Mouse (Mus musculus) forebrain, embryonic 13.5 days (tissue): Measurements from ENCODE around the gene Mroh2a. TPM values are rescaled to one million over a fixed set of nuclear protein-coding genes. Genes with fewer than 3 reads are reported as not detected.

Experiments
- ATAC-seq: fragments of 200-750 bp; cut with Nextera tagmentation; 2 replicates; pipeline ENCODE4 v1.8.0; 2017
- H3K27ac ChIP-seq: fragments of 300-500 bp; sonication (generic); 2 replicates; pipeline ENCODE4 v1.5.1; 2015; ENCODE audit warnings: inconsistent platforms, mild to moderate bottlenecking, moderate library complexity
- H3K27me3 ChIP-seq: fragments of 300-500 bp; sonication (generic); 2 replicates; pipeline ENCODE4 v1.6.1; 2015; ENCODE audit warnings: mild to moderate bottlenecking, inconsistent platforms
- H3K36me3 ChIP-seq: fragments of 300-500 bp; sonication (generic); 2 replicates; pipeline ENCODE4 v1.6.1; 2015; ENCODE audit warnings: mild to moderate bottlenecking, inconsistent platforms; ENCODE audit not compliant: poor library complexity, severe bottlenecking
- H3K4me1 ChIP-seq: fragments of 300-500 bp; sonication (generic); 2 replicates; pipeline ENCODE4 v1.6.1; 2015; ENCODE audit warnings: inconsistent platforms
- H3K4me2 ChIP-seq: fragments of 300-500 bp; sonication (generic); 2 replicates; pipeline ENCODE4 v1.6.1; 2015; ENCODE audit warnings: inconsistent platforms, mild to moderate bottlenecking, moderate library complexity
- H3K4me3 ChIP-seq: fragments of 300-500 bp; sonication (generic); 2 replicates; pipeline ENCODE4 v1.5.1; 2015; ENCODE audit warnings: mild to moderate bottlenecking, inconsistent platforms
- H3K9ac ChIP-seq: fragments of 300-500 bp; sonication (generic); 2 replicates; pipeline ENCODE4 v1.6.1; 2015; ENCODE audit warnings: mild to moderate bottlenecking, inconsistent platforms
- H3K9me3 ChIP-seq: fragments of 300-500 bp; sonication (generic); replicated peaks from 2 replicates; pipeline ENCODE4 v1.6.1; 2016; ENCODE audit warnings: inconsistent platforms
- WGBS: fragments of 180-500 bp; shearing (Covaris S2); methylation state at CpG from one replicate; pipeline ENCODE4 v1.1.7; 2015; 5-methylcytosine and 5-hydroxymethylcytosine counted together
- polyA plus RNA-seq: library from polyadenylated mRNA; unstranded; fragments of >200 nt; fragmentation: Nextera tagmentation; extraction: Ambion mirVana; gene quantifications from 2 replicates; pipeline ENCODE4 v1.2.1, GENCODE M21; 2015

Mroh2a gene
- polyA plus RNA-seq, 1 experiment from 2014 or later, result 1.7 TPM

DNA sequence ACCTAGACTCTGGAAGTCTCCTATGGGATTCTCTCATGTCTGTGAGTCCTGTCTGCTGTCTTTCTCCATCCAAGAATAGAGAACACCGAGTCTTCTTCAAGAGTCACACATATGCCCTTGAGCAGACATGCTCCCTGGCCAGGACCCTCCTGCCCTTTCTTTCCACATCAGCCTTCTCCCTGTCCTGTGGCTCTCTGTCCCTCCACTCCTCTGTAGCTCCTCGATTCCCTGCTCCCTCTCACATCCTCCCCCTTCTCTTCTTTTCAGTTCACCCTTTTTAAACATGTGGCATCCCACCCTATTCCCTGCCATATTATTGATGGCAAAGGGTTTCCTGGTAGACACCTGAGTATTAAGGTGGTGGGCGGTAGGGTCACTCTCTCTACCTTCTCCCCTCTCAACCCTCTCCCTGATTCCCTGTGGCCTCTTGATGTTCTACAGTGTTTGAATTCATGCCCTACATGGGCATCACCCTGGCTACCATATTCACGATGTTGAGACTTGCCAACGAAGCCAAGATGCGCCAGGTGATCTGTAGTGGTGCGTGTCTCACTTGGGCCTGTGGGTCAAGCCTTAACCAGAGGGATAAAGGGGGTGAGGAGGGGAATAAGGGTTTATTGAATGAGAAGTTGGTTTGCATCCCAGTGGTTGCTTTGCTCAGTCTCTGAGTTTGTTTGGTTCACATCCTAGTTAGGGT lies 5.2 kb downstream of the Mroh2a start:
- Histone ChIP-seq H3K4me1 (no peaks in the 10 kb centered on the region), H3K9me3 (peaks cover 97% of the 10 kb centered on the region)
- 70% methylated on average over 7 of the region's 7 CpGs for WGBS

DNA sequence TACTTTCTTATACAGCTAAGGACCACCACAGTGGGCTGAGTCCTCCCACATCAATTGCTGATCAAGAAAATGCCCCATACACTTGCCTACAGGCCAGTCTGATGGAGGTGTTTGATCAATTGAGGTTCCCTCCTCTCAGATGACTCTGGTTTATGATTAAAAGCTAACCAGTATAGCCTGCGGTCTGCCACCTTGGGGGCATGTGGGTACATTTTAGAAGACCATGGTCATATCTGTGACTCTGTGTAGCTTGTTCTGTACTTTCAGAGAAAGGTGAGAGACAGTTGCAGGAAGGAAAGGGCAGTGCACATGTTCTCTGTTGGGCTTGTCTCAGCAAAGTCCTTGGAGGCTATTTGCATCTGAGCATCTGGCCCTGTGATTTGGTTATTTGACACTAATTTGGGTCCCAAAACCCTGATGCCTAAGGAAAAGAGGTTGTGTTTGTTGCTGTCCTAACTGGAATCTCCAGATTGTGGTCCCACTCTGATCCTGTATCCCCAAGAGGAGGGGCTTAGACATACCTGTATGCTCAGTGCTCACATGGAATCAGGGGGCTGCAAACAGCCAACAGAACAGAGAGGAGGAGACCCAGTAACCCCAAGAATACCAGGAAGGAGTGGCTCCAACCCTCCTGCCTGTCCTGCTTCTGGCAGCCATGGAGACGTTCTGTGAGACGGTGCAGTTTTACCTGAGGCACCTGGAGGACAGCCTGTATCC lies 6.0 kb downstream of the Mroh2a start:
- H3K4me1 ChIP-seq, result no peaks in the 10 kb centered on the region
- H3K27ac ChIP-seq, result no peak overlapping the region
- H3K4me3 ChIP-seq, result no peak overlapping the region
- no peaks in the 10 kb centered on the region for H3K27me3 ChIP-seq
- H3K9ac ChIP-seq, result no peak overlapping the region
- no peak for ATAC-seq
- WGBS, result 54% methylated on average over 3 of the region's 3 CpGs
- H3K9me3 ChIP-seq, result peaks cover 97% of the 10 kb centered on the region
- no peaks in the 10 kb centered on the region for H3K36me3 ChIP-seq
- no peak overlapping the region for H3K4me2 ChIP-seq

More for the DNA sequence above, 5.2 kb downstream of the Mroh2a start:
- Histone ChIP-seq H3K4me3 (no peak overlapping the region), H3K9ac (no peak overlapping the region), H3K4me2 (no peak overlapping the region), H3K27ac (no peak overlapping the region), H3K27me3 (no peaks in the 10 kb centered on the region), H3K36me3 (no peaks in the 10 kb centered on the region)
- no peak for ATAC-seq

DNA sequence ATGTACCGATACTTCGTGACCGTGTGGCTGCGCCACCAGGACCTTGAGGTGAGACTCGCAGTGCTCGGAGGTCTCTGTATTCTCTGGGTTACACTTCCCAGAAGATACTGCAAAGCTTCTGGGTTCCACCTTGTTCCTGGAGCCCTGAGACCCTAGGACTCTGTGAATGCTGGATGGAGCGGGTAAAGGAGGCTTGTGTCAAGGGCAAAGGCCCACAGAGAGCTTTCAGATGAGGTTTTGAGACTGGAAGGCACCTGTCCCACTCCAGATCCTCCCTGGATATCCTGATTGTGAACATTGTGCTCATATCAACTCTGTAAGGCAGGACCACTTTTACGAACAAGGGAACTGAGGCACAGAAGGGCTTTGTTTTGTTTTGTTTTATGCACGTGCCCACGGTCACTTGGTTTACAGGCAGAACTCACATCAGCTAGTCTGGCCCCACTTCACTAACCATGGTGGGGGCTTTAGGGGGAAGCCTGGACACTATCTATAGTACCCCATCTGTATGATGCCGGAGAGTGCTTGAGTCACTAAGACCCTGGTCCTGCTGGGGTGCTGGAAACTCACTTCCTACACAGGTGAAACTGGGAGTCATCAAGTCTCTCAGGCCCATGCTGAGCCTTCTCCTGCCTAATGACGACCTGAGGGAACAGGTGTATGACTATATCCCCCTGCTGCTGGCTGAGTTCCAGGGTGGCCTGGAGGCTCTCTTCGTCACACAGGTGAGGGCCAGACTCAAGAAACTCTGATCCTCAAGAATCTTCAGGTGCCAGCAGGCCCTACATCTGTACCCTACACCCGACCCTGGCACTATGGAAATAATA lies 6.8 kb downstream of the Mroh2a start:
- ATAC-seq, result no peak
- Histone ChIP-seq H3K4me1 (no peaks in the 10 kb centered on the region), H3K27me3 (no peaks in the 10 kb centered on the region), H3K9me3 (peaks cover 97% of the 10 kb centered on the region), H3K9ac (no peak overlapping the region), H3K4me3 (no peak overlapping the region), H3K36me3 (no peaks in the 10 kb centered on the region), H3K27ac (no peak overlapping the region), H3K4me2 (no peak overlapping the region)
- 69% methylated on average over 14 of the region's 14 CpGs for WGBS

DNA sequence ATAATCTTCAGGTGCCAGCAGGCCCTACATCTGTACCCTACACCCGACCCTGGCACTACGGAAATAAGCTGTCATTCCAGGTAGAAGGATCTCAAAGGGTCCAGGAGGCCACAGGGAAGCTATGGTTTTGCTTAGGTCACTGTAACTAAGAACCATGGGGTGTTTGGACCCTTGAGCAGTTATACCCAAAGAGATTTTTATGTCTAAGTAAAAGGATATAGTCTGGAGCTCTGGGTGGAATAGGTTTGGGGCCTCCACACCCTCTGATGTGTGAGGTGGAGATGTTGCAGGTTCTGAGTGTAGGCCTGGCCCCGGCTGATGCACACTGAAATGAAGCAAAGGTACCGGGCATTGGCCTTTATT lies 7.4 kb downstream of the Mroh2a start:
- 64% methylated on average over 4 of the region's 4 CpGs for WGBS
- Histone ChIP-seq H3K9ac (no peak overlapping the region), H3K4me3 (no peak overlapping the region), H3K27me3 (no peaks in the 10 kb centered on the region), H3K36me3 (no peaks in the 10 kb centered on the region), H3K4me1 (no peaks in the 10 kb centered on the region), H3K9me3 (peaks cover 97% of the 10 kb centered on the region), H3K27ac (no peak overlapping the region), H3K4me2 (no peak overlapping the region)
- no peak for ATAC-seq

DNA sequence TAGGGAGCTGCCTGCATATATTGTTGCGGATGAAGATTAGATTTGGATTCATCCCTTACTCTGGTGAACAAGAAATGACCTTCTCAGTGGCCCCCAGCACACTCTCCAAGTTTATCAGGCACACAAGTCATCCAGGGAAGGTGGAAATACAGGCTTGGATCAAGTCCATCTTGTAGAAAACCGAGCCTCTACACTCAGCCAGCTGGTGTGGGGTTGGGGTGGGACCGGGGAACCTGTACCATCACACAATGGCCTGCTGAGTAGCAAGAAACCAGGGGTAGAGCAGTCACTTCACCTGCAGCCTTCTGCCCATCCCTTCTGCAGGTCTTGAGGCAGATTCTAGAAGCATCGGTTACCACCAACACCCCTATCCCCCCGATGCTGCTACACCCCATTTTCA lies 7.9 kb downstream of the Mroh2a start:
- H3K27me3 ChIP-seq, result no peaks in the 10 kb centered on the region
- no peak overlapping the region for H3K4me3 ChIP-seq
- no peak overlapping the region for H3K27ac ChIP-seq
- H3K9me3 ChIP-seq, result peaks cover 97% of the 10 kb centered on the region
- 44% methylated on average over 5 of the region's 5 CpGs for WGBS
- ATAC-seq, result no peak
- H3K9ac ChIP-seq, result no peak overlapping the region
- no peak overlapping the region for H3K4me2 ChIP-seq
- H3K4me1 ChIP-seq, result no peaks in the 10 kb centered on the region
- no peaks in the 10 kb centered on the region for H3K36me3 ChIP-seq

DNA sequence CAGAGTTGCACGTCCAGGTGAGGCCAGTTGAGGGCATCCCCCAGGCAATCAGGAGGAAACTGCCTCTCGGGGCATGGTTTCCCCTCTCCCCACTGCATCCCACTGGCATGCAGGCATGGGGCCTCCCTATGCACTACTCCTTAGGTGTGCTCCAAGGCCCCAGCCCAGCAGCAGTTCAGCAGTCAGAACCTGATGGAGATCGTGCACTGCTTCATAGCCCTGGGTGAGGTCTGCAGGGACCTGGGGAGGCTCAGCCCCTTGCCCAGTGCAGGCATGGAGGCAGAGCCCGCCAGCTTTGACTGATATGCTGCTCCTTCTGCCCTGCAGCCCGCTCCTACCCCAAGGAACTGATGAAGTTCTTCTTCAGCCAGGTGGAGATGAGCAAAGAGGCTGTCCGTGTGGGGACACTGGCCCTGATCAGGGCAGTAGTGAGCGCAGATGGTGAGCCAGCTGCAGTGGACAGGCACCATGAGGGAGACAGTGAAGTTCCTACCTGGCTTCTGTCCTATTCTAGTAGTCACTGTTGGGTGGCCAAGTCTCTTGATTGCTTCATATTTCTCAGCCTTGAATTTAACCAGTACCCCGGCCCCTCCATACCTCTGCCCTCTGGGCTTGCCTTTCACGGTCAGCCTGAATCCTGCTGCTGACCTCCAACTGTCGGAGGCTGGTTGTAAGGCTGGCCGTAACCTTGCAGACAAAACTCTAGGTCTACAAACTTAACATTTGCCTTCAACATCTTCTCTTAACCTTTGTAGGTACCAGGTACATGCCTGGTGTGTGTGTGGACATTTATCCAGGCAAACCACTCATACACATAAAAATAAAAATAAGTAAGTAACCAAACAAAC lies 8.5 kb downstream of the Mroh2a start:
- Histone ChIP-seq H3K9me3 (peaks cover 97% of the 10 kb centered on the region), H3K9ac (no peak overlapping the region), H3K36me3 (no peaks in the 10 kb centered on the region), H3K27me3 (no peaks in the 10 kb centered on the region), H3K4me1 (no peaks in the 10 kb centered on the region), H3K4me2 (no peak overlapping the region), H3K27ac (no peak overlapping the region), H3K4me3 (no peak overlapping the region)
- no peak for ATAC-seq
- WGBS, result 63% methylated on average over 11 of the region's 11 CpGs

DNA sequence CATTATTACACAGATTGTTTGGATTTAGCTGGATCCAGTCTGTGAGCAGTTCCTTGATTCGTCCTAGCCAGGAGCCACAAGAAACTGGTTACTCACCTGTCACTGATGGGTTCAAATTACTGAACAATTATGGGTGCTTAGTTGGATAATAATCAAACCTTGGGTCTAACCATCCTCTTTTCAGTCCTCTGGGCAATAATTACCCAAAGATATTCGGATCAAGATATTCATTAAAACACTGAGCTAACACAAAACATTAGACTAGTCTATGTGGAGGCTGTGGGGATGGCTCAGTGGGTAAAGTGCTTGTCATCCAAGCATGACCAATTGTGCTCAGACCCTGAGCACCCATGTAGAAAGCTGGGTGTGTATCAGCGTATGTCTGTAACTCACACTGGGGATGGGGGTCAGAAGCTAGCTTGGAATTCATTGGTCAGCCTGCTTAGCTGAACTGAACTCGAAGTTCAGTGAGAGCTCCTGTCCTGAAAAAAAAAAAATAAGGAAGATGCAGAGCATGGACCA lies 9.2 kb downstream of the Mroh2a start:
- H3K27me3 ChIP-seq, result no peaks in the 10 kb centered on the region
- H3K4me2 ChIP-seq, result no peak overlapping the region
- peaks cover 97% of the 10 kb centered on the region for H3K9me3 ChIP-seq
- no peak overlapping the region for H3K27ac ChIP-seq
- no peaks in the 10 kb centered on the region for H3K36me3 ChIP-seq
- 62% methylated on average over 4 of the region's 4 CpGs for WGBS
- no peak for ATAC-seq
- H3K4me1 ChIP-seq, result no peaks in the 10 kb centered on the region
- H3K4me3 ChIP-seq, result no peak overlapping the region
- no peak overlapping the region for H3K9ac ChIP-seq

DNA sequence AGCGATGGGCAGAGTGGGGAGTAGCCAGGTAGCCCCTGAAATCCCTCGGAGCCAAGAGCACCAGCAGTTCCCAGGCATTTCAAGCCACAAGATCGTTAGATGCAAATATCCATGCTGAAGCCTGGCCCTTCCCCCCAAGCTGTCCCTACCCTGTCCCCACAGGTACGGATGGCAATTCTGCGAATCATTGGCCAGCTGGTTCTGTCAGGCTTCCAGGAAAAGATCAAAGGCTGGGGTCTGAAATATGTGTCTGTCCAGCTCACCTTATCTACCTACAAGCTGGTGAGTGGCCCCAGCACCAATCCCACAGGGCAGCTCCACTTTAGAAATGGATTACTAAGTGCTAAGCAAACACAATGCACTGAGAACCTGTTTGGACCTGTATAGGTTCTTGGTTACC lies 10.5 kb downstream of the Mroh2a start:
- Histone ChIP-seq H3K27ac (no peak overlapping the region), H3K4me2 (no peak overlapping the region), H3K36me3 (no peaks in the 10 kb centered on the region), H3K4me3 (no peak overlapping the region), H3K9me3 (peaks cover 96% of the 10 kb centered on the region), H3K27me3 (no peaks in the 10 kb centered on the region), H3K4me1 (no peaks in the 10 kb centered on the region), H3K9ac (no peak overlapping the region)
- WGBS, result 81% methylated on average over 5 of the region's 5 CpGs
- no peak for ATAC-seq

DNA sequence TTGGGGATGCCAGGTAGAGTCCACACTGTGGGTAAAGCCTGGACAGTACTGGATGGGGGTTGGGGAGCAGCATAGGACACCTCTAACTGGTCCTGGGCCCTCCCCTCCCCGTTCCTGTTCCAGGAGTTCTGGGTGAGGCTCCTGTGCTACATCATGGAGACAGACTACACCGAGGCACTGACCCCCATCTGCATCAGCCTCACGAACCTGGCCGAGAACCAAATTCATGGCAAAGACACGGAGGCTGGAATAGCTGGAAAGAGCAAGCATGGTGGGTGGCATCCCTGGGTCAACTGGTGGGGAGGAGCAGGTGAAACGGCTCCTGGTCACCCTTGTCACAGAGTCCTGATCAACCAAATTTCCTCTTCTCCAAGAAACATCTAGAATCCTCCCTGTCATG lies 12.0 kb downstream of the Mroh2a start:
- no peak overlapping the region for H3K4me3 ChIP-seq
- H3K27me3 ChIP-seq, result no peaks in the 10 kb centered on the region
- peaks cover 95% of the 10 kb centered on the region for H3K9me3 ChIP-seq
- H3K27ac ChIP-seq, result no peak overlapping the region
- H3K4me2 ChIP-seq, result no peak overlapping the region
- no peak overlapping the region for H3K9ac ChIP-seq
- H3K4me1 ChIP-seq, result no peaks in the 10 kb centered on the region
- H3K36me3 ChIP-seq, result no peaks in the 10 kb centered on the region
- WGBS, result 78% methylated on average over 6 of the region's 6 CpGs
- ATAC-seq, result 0 out of 2 replicates have a peak, but pooled peaks have one; percentile 11

DNA sequence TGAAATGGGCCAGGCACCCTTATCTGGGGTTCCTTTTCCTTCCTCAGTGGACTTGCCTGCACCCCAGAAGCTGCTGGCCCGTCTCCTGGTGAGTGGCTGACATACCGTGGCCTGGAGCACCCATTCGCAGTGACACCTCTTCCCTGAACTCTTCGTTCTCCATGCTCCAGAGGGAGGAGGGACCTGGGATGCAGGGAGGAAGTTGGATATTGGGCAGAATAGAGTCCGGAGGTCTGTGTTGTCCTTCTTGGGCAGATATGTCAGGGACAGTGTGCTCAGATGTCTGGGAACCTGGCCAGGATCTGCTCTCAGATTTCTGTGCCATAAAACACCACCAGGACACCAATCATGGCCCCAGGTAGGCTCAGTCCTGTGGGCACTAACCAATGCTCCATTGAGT lies 13.3 kb downstream of the Mroh2a start:
- WGBS, result 73% methylated on average over 5 of the region's 5 CpGs
- Histone ChIP-seq H3K4me2 (no peak overlapping the region), H3K9ac (no peak overlapping the region), H3K4me3 (no peak overlapping the region), H3K9me3 (peaks cover 95% of the 10 kb centered on the region), H3K36me3 (no peaks in the 10 kb centered on the region), H3K4me1 (no peaks in the 10 kb centered on the region), H3K27ac (no peak overlapping the region), H3K27me3 (no peaks in the 10 kb centered on the region)
- no peak for ATAC-seq

DNA sequence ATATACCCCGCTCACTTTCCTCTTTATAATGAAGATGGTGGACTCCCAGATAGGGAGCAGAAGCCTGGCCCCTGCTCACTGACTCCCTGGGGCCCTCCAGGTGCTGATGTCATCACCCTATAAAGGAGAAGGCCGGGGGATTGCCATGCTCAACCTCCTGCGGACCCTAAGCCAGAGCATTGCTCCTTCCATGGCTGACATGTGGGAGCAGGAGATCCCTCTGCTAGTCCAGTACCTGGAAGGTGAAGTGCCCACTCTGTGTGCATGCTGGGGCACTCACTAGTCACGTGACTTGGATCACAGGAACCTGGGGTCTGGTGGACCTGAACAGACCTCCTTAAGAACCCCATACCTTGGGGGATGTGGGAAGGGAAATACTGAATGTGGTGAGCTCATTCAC lies 13.8 kb downstream of the Mroh2a start:
- no peak for ATAC-seq
- 71% methylated on average over 4 of the region's 4 CpGs for WGBS
- H3K27me3 ChIP-seq, result no peaks in the 10 kb centered on the region
- H3K4me3 ChIP-seq, result no peak overlapping the region
- no peak overlapping the region for H3K4me2 ChIP-seq
- peaks cover 95% of the 10 kb centered on the region for H3K9me3 ChIP-seq
- no peak overlapping the region for H3K9ac ChIP-seq
- no peak overlapping the region for H3K27ac ChIP-seq
- H3K36me3 ChIP-seq, result no peaks in the 10 kb centered on the region
- H3K4me1 ChIP-seq, result no peaks in the 10 kb centered on the region
